Comparison of ENCODE assay signal across 14 mouse cellular contexts in the genomic region with DNA sequence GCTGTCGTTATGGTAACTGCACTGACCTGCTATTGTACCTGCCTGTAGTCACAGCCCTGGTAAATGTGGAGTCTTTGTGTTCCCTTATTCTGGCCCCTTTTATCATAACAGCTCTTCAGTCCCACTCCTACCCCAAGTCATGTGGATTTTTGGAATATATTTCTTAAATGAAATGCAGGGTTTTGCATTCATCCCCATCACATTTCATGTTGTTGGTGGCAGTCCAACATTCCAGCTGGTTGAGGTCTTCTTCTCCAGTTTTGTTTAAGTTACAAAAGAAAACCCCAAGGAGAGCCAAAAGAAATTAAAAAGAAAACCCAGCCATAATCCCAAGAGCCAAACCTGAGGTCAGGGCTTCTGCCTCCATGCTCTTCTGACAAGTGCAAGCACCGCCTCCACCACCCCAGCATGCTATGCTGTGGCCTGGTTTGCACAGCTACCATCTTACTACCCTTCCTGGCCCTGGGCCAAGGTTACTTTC. TPM values are rescaled to one million over a fixed set of nuclear protein-coding genes. Genes with fewer than 3 reads are reported as not detected.
DNase-seq lines count a peak whose midpoint lies in the region; ATAC-seq and TF ChIP-seq lines count a peak whose summit lies in the region.
"Had no signal": no experiment of that assay in that cellular context is flagged by ENCODE, and none has a peak within 500 bp of the region (broad histone marks: within the 10 kb centered on the region; RNA-seq: fewer than 3 reads in every experiment).

No protein-coding gene starts in this region.

- H3K4me1 ChIP-seq in hindbrain, embryonic 14.5 days (replicated peaks; ENCODE audit: control insufficient read depth, insufficient read depth, low read length), result peaks cover 4% of the 10 kb centered on the region; the same call in 1 of the 2 replicates
- peaks cover 3% of the 10 kb centered on the region; the same call in 1 of the 2 replicates for H3K4me1 ChIP-seq in hindbrain, embryonic 12.5 days
- H3K4me1 ChIP-seq in lung, postnatal 0 days (ENCODE audit: insufficient read depth, low read depth, low read length), result no peaks in the 10 kb centered on the region
- H3K4me1 ChIP-seq in embryonic facial prominence, embryonic 14.5 days (ENCODE audit: control insufficient read depth, insufficient read depth, low read length), result peaks cover 21% of the 10 kb centered on the region
- no peaks in the 10 kb centered on the region for H3K4me1 ChIP-seq in intestine, embryonic 16.5 days (ENCODE audit: control insufficient read depth, insufficient read depth, low read length)

- no peak overlapping the region for H3K4me2 ChIP-seq in hindbrain, embryonic 14.5 days (replicated peaks)
- H3K4me2 ChIP-seq in hindbrain, embryonic 12.5 days (replicated peaks), result no peak overlapping the region
- H3K4me2 ChIP-seq in lung, postnatal 0 days (replicated peaks; ENCODE audit: low read depth, low read length), result no peak overlapping the region
- no peak overlapping the region for H3K4me2 ChIP-seq in embryonic facial prominence, embryonic 14.5 days (ENCODE audit: low read depth, low read length)
- no peak overlapping the region for H3K4me2 ChIP-seq in intestine, embryonic 16.5 days (ENCODE audit: low read depth, low read length)
- H3K4me2 ChIP-seq: neural tube, embryonic 15.5 days had no signal

- WGBS in hindbrain, embryonic 14.5 days, result 84% methylated on average over 2 of the region's 2 CpGs
- WGBS in hindbrain, embryonic 12.5 days, result 86% methylated on average over 2 of the region's 2 CpGs
- 52% methylated on average over 2 of the region's 2 CpGs for WGBS in lung, postnatal 0 days
- 53% methylated on average over 2 of the region's 2 CpGs for WGBS in embryonic facial prominence, embryonic 14.5 days
- 70% methylated on average over 2 of the region's 2 CpGs for WGBS in intestine, embryonic 16.5 days

- TF ChIP-seq CTCF in lung, postnatal 0 days (IDR thresholded peaks at IDR 0.05), result no peak

- ATAC-seq in hindbrain, embryonic 14.5 days (ENCODE audit: low FRiP score), result 0 out of 2 replicates have a peak, but pooled peaks have one; percentile 19
- ATAC-seq in hindbrain, embryonic 12.5 days (ENCODE audit: low FRiP score), result no peak
- ATAC-seq in lung, postnatal 0 days, result peak; percentile 46; the same call in 1 of the 2 replicates
- peak; percentile 88 for ATAC-seq in embryonic facial prominence, embryonic 14.5 days (ENCODE audit: low read depth)
- peak; percentile 60 for ATAC-seq in intestine, embryonic 16.5 days
- ATAC-seq: CD4-positive, CD25-positive, alpha-beta regulatory T cell, adult 4 months had no signal

- H3K9me3 ChIP-seq in hindbrain, embryonic 14.5 days (ENCODE audit: control insufficient read depth, low read length), result no peaks in the 10 kb centered on the region
- H3K9me3 ChIP-seq in hindbrain, embryonic 12.5 days (replicated peaks), result no peaks in the 10 kb centered on the region
- no peaks in the 10 kb centered on the region for H3K9me3 ChIP-seq in lung, postnatal 0 days (ENCODE audit: low read length)
- H3K9me3 ChIP-seq in embryonic facial prominence, embryonic 14.5 days (ENCODE audit: control insufficient read depth, low read length), result no peaks in the 10 kb centered on the region
- H3K9me3 ChIP-seq in intestine, embryonic 16.5 days (ENCODE audit: control insufficient read depth, low read length), result no peaks in the 10 kb centered on the region
- H3K9me3 ChIP-seq: neural tube, embryonic 15.5 days had no signal

- no peaks in the 10 kb centered on the region for H3K36me3 ChIP-seq in hindbrain, embryonic 14.5 days (replicated peaks; ENCODE audit: control insufficient read depth, insufficient read depth)
- no peaks in the 10 kb centered on the region for H3K36me3 ChIP-seq in hindbrain, embryonic 12.5 days
- no peaks in the 10 kb centered on the region for H3K36me3 ChIP-seq in lung, postnatal 0 days (ENCODE audit: insufficient read depth, low read length)
- H3K36me3 ChIP-seq in embryonic facial prominence, embryonic 14.5 days (ENCODE audit: control insufficient read depth, insufficient read depth, low read length), result no peaks in the 10 kb centered on the region
- no peaks in the 10 kb centered on the region for H3K36me3 ChIP-seq in intestine, embryonic 16.5 days (ENCODE audit: control insufficient read depth, insufficient read depth, low read length)
- H3K36me3 ChIP-seq: neural tube, embryonic 15.5 days had no signal

- no peak for TF ChIP-seq EP300 in lung, postnatal 0 days (IDR thresholded peaks at IDR 0.05)

- H3K27me3 ChIP-seq in hindbrain, embryonic 14.5 days (ENCODE audit: control insufficient read depth, insufficient read depth, low read length), result no peaks in the 10 kb centered on the region
- H3K27me3 ChIP-seq in hindbrain, embryonic 12.5 days, result no peaks in the 10 kb centered on the region
- no peaks in the 10 kb centered on the region for H3K27me3 ChIP-seq in lung, postnatal 0 days (replicated peaks; ENCODE audit: insufficient read depth, low read length)
- H3K27me3 ChIP-seq in embryonic facial prominence, embryonic 14.5 days (replicated peaks; ENCODE audit: control insufficient read depth, insufficient read depth, low read length), result no peaks in the 10 kb centered on the region
- no peaks in the 10 kb centered on the region for H3K27me3 ChIP-seq in intestine, embryonic 16.5 days (replicated peaks; ENCODE audit: control insufficient read depth, insufficient read depth, low read length)
- H3K27me3 ChIP-seq: neural tube, embryonic 15.5 days had no signal

- no peak overlapping the region for H3K9ac ChIP-seq in hindbrain, embryonic 14.5 days
- no peak overlapping the region for H3K9ac ChIP-seq in hindbrain, embryonic 12.5 days
- no peak overlapping the region for H3K9ac ChIP-seq in lung, postnatal 0 days (replicated peaks; ENCODE audit: low read depth)
- H3K9ac ChIP-seq in embryonic facial prominence, embryonic 14.5 days (ENCODE audit: low read depth, low read length), result no peak overlapping the region
- H3K9ac ChIP-seq in intestine, embryonic 16.5 days (ENCODE audit: low read depth, low read length), result no peak overlapping the region
- H3K9ac ChIP-seq: neural tube, embryonic 15.5 days had no signal

- H3K4me3 ChIP-seq in hindbrain, embryonic 14.5 days (replicated peaks; ENCODE audit: low read length), result no peak overlapping the region
- no peak overlapping the region for H3K4me3 ChIP-seq in hindbrain, embryonic 12.5 days
- H3K4me3 ChIP-seq in lung, postnatal 0 days (ENCODE audit: low read depth, low read length), result no peak overlapping the region
- no peak overlapping the region for H3K4me3 ChIP-seq in embryonic facial prominence, embryonic 14.5 days (ENCODE audit: low read depth, low read length)
- H3K4me3 ChIP-seq in intestine, embryonic 16.5 days (ENCODE audit: low read length), result no peak overlapping the region
- H3K4me3 ChIP-seq: neural tube, embryonic 15.5 days had no signal

- no peak overlapping the region for H3K27ac ChIP-seq in hindbrain, embryonic 14.5 days
- no peak overlapping the region for H3K27ac ChIP-seq in hindbrain, embryonic 12.5 days
- no peak overlapping the region for H3K27ac ChIP-seq in lung, postnatal 0 days (ENCODE audit: low read length)
- H3K27ac ChIP-seq in embryonic facial prominence, embryonic 14.5 days (replicated peaks; ENCODE audit: low read depth, low read length), result peak overlapping the region; percentile 50
- H3K27ac ChIP-seq in intestine, embryonic 16.5 days (ENCODE audit: low read length), result peak overlapping the region; percentile 39
- H3K27ac ChIP-seq: neural tube, embryonic 15.5 days had no signal

- DNase-seq in hindbrain, embryonic 14.5 days (ENCODE audit: low spot score), result no peak
- peak; percentile 59 for DNase-seq in lung, postnatal 0 days (ENCODE audit: low spot score)
- DNase-seq in lung, postnatal 36 days, result no peak
- DNase-seq in embryonic facial prominence, embryonic 14.5 days (ENCODE audit: low spot score), result peak; percentile 91
- DNase-seq in spleen, postnatal 4 days (ENCODE audit: low spot score in 2 of 2), result no peak
- DNase-seq: cerebellum, adult 9-11 months; heart, adult 18-20 months; heart, postnatal 10 days; kidney, adult 9 months; thymus, postnatal 36 days had no signal

RNA-seq across cellular contexts. Expression of gene Bend5, which starts 52.5 kb away (rescaled TPM):
- polyA plus RNA-seq in hindbrain, embryonic 14.5 days (2014; fragmentation: Nextera tagmentation; extraction: Ambion mirVana), result 66.8 and 68.0 TPM in 2 replicates
- 68.2 and 70.2 TPM in 2 replicates for polyA plus RNA-seq in hindbrain, embryonic 12.5 days (2016; fragmentation: Nextera tagmentation; extraction: Ambion mirVana)
- polyA plus RNA-seq in lung, postnatal 0 days (2015; fragmentation: Nextera tagmentation; extraction: Ambion mirVana), result 13.3 and 14.0 TPM in 2 replicates
- polyA plus RNA-seq in embryonic facial prominence, embryonic 14.5 days (2014; fragmentation: Nextera tagmentation; extraction: Ambion mirVana), result 63.6 and 68.5 TPM in 2 replicates
- 25.3 and 29.5 TPM in 2 replicates for polyA plus RNA-seq in intestine, embryonic 16.5 days (2015; fragmentation: Nextera tagmentation; extraction: Ambion mirVana)

Comparison
In these comparisons a context has a peak if more than half of its experiments do, and no peak if none do; other contexts are left out.
1. DNase-seq: peak in lung, postnatal 0 days (single experiment) and embryonic facial prominence, embryonic 14.5 days (single experiment); none in hindbrain, embryonic 14.5 days (single experiment), lung, postnatal 36 days (single experiment) and spleen, postnatal 4 days (0 of 2).
2. H3K27ac ChIP-seq: peak in embryonic facial prominence, embryonic 14.5 days (single experiment) and intestine, embryonic 16.5 days (single experiment); none in hindbrain, embryonic 14.5 days (single experiment), hindbrain, embryonic 12.5 days (single experiment) and lung, postnatal 0 days (single experiment).